Mouse (Mus musculus): ENCODE measurements at regions not wholly inside any gene's neighbourhood (a gene's known extent, or its start where the extent isn't known, plus 50 kb on each side); places are given as distances from the start of the nearest gene placed in this dataset.

- DNase-seq (ENCODE audit: low read depth), result no peak
These were observed 50.5 kb upstream of the Prdx6 start for GRCm38 (mm10) chr1:161301348-161302075.

GRCm38 (mm10) chr1:161306772-161307499 is 55.9 kb upstream of the Prdx6 start:
- DNase-seq (ENCODE audit: low read depth), result peak; percentile 76

GRCm38 (mm10) chr1:161309269-161309668 is 58.2 kb upstream of the Prdx6 start:
- DNase-seq (ENCODE audit: low read depth), result no peak

- DNase-seq (ENCODE audit: low read depth), result no peak
These were observed 63.1 kb upstream of the Prdx6 start for GRCm38 (mm10) chr1:161314078-161314477.

GRCm38 (mm10) chr1:161321675-161322074 is 70.7 kb upstream of the Prdx6 start:
- no peak for DNase-seq (ENCODE audit: low read depth)

- DNase-seq (ENCODE audit: low read depth), result no peak
These were observed 66.0 kb upstream of the Tnfsf4 start for GRCm38 (mm10) chr1:161329218-161329617.

- DNase-seq (ENCODE audit: low read depth), result no peak
These were observed 62.1 kb upstream of the Tnfsf4 start for GRCm38 (mm10) chr1:161333151-161333550.

- DNase-seq (ENCODE audit: low read depth), result no peak
These were observed 50.1 kb upstream of the Tnfsf4 start for GRCm38 (mm10) chr1:161345111-161345510.
